Mouse (Mus musculus) G1E (cell line): ENCODE measurements around the gene Wwox.

ENCODE experiments used
- CTCF ChIP-seq: IDR thresholded peaks from 2 replicates; pipeline ENCODE4 v1.5.1; 2012; ENCODE audit warnings: low read depth, low read length, inconsistent platforms, mixed read lengths
- GATA1 ChIP-seq: IDR thresholded peaks from 2 replicates; pipeline ENCODE4 v1.6.1; 2012; ENCODE audit warnings: borderline replicate concordance, low read length, inconsistent platforms, mixed read lengths

GRCm38 (mm10) chr8:115214870-115215269 is 775.4 kb downstream of the Wwox start:
- TF ChIP-seq GATA1, result no peak
- no peak for TF ChIP-seq CTCF
